Mouse (Mus musculus) megakaryocyte-erythroid progenitor cell, adult 5-6 weeks (primary cell): ENCODE results near the gene Muc13. TPM values are rescaled to one million over a fixed set of nuclear protein-coding genes. Genes with fewer than 3 reads are reported as not detected.

Experiments used
- ATAC-seq: replicated peaks from 2 replicates; pipeline ENCODE4 v1.8.0; 2016; ENCODE audit warnings: mild to moderate bottlenecking, inconsistent platforms; ENCODE audit not compliant: severe bottlenecking, poor library complexity, low FRiP score, low TSS enrichment
- total RNA-seq, 2 experiments: library from RNA; stranded (forward) in 1 of 2; stranded (reverse) in 1 of 2; fragments of 200-1000, 215-1000 nt in 1 of 2; fragments of >200 nt in 1 of 2; fragmentation: Nextera tagmentation in 1 of 2; gene quantifications; 2 replicates each; pipeline ENCODE4 v1.2.3; 2014 to 2017

Gene Muc13
- total RNA-seq, 2 experiments from 2014 or later: 55.5 to 66.2 TPM

DNA sequence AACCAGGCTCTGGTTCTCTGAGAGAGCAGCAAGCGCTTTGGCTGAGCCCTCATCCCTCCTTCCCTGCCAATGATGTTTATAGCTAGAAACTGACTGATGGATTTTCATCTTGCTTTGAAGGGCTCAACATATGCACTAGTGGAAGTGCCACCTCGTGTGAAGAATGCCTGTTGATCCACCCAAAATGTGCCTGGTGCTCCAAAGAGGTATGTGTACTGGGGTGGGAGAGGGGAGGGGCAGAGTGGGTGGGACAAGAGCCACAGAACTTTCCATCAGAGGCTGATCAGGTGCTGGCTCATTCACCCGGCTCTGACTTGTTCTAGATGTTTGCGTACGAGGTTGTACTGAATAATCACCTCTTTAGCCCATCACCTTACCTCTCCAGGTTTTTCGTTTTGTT lies 51.0 kb downstream of the Muc13 start:
- no peak for ATAC-seq

DNA sequence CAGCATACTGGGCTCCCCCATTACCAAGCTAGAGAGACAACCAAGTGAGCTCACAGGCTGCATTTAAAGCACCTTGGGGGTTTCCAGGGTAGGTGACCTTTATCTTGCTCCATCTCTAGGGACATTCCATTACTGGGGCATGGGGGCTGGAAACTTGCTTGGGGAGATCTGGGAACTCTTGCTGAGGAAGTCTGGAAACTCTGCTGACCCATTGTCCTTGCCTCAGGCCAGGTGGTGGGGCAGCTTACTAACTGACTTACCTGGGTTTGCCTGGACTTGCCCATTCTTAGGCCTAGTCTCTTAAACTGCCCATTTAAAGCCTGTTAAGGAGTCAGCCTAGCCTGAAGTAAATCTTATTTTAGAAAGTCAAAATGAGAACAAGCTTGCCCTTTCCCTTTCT lies 59.4 kb downstream of the Muc13 start:
- ATAC-seq: no peak

DNA sequence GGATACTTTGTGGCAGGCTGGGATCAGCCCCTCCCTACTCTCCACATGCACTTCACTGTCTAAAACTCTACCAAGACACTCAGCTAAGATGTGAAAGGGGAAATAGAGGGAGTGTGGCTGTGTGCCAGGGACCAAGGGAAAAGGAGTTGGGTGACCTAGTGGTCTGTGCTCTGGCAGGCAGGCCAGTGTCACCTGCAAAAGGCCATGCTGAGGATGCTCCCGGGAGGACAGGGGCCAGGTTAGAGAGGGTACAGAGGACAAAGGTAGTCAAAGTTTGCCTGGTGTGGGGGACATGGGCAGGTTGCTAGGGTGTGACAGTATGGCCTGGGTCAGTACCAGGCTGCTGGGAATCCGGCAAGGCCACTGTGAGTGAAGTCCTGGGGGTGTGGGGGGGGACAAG lies 64.9 kb downstream of the Muc13 start:
- no peak for ATAC-seq

DNA sequence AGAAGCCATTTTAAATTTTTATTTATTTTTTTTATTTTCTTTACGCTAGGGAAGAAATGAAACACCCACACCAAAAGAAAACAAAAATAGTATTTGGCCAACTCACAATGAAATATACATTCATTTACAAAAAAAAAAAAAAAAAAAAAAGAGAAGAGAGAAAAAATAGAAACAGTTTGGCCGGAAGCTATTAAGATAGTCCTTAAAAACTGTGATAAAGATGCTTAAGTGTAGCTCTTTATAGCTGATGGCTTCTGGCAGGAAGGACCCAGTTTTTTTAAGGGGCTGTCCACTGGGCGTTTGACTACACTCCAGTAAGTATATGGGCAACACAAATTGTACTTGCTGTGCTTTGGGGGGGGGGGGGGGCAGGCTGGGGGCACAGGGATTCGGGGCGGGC lies 65.5 kb downstream of the Muc13 start:
- no peak for ATAC-seq

DNA sequence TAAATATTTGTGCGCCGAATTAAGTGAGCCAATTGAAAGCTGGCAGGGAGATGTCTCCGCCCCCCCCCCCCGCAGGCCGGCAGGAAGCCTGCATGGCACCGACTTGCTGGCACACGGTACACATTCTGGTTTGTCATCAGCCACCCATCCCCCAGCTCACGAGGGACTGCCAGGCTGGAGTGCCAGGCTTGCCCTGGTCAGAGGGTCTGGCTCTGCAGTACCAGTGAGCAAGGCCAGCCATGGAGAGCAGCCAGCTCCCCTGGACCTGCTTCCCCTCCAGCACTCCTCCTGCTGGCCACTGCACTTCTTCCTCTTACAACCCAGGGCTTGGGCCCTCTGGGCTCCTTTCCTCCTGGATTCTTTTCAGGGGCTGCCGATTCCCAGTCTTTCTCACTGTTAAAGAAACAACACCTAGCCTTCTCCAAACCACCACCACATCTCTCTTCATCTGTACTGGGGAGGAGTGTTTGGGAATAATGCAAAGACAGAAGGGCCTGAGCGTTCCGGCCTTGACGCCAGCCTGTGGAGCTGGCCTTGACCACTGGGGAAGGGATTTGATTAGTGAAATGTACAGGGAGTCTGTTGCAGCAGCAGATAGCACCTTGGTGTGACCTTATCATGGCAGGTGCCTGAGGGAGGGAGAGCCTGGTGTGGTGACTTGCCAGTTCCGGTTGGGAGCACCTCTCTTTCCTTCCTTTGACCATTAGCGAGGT lies 66.3 kb downstream of the Muc13 start:
- ATAC-seq: peak; percentile 55; the same call in 1 of the 2 replicates

DNA sequence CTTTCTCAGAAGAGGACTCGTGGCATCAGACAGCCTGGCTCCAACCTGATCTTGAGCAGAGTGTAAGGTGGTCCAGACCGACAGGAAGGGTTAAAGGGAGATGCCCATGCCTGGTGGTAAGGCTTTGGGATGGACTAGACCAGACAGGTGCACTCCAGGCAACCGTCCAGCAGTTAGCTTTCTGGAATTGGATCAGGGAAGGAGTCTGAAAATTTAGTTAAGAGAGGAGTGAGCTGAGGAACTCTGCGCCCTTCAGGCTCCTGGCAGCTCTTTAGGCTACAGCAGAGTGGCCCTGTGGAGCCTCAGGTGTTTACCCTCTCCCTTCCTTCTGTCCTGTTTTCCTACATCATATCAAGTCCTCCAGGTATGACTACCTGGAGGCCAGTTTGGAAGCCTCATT lies 68.6 kb downstream of the Muc13 start:
- ATAC-seq: no peak

- no peak for ATAC-seq
Measured at GRCm38 (mm10) chr16:33863208-33863751, 69.4 kb downstream of the Muc13 start.

Other genes starting within 250 kb of the Muc13 start
- gene Heg1, start 109.7 kb upstream of the Muc13 start, total RNA-seq (2014; fragmentation: Nextera tagmentation): 54.2 and 70.0 TPM in 2 replicates
- 88.3 and 91.5 TPM in 2 replicates for gene Heg1, start 109.7 kb upstream of the Muc13 start, total RNA-seq (2017)
- not detected in 2 replicates for gene Itgb5, start 35.6 kb downstream of the Muc13 start, total RNA-seq (2014; fragmentation: Nextera tagmentation)
- gene Itgb5, start 35.6 kb downstream of the Muc13 start, total RNA-seq (2017): 0.47 and 0.53 TPM in 2 replicates
- gene Umps, start 173.0 kb downstream of the Muc13 start, total RNA-seq (2014; fragmentation: Nextera tagmentation): 62.4 and 69.3 TPM in 2 replicates
- 99.2 and 104 TPM in 2 replicates for gene Umps, start 173.0 kb downstream of the Muc13 start, total RNA-seq (2017)